Mouse (Mus musculus) MN1 (cell line): ENCODE results near the gene Cntn2.
"Not testable (repeated sequence)": the region's sequence is repeated elsewhere in the genome, so short reads cannot be mapped to it uniquely, and the experiment has no call there.

Experiments
- DNase-seq: peaks from one replicate; pipeline ENCODE4 v3.0.0-alpha.2; 2016; ENCODE audit warnings: low spot score

The Cntn2 gene

DNA sequence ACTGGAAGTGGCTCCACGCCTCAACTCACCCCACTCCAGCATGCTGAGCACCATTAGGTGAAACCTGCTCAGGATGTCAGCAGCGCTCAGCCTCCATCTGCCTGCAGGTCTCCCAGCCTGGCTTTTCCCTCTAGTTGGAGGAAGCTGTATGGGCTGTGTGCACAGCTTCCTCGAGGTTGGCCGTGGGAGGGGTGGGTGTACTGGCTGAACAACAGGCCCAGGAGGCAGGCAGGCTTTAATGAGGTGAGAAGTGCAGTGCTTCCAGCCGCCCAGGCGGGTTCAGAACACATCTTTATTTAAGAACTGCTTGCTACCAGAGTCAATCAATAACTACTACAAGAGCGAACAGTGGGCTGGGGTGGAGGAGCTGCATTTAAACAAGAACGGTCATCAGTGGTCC is 31.5 kb downstream of the Cntn2 start:
- DNase-seq = no peak

DNA sequence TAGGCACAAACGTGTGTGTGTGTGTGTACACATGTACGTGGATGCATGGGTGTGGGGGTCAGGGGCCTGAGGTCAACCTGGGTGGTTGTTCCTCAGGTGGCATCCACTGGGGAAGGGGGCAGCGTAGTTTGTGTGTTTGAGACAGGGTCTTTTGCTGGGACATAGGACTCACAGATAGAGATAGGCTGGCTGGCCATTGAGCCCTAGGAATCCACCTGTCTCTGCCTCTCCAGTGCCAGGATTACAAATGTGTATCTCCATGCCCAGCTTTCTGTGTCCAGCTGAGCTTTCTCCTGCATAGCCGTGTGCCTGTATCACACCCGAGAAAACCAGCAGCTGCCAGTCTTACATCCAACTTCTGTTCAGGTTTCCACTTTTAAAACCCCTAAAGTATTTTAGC is 33.3 kb downstream of the Cntn2 start:
- no peak for DNase-seq

DNA sequence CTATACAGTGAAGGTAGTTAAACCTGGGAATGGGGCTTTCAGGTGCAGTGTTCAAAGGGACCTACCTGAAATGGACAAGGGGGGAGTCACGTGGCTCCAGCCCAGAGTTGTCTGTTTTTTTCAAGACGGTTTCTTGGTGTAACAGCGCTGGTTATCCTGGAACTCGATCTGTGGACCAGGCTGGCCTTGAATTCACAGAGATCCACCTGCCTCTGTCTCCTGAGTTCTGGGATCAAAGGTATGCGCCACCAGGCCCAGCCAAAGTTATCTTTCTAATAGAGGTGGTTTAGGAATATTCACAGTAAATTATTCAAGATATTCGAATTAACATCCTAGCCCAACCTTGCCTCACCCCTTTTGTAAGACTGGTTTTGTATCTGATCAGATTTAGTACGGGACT is 36.4 kb downstream of the Cntn2 start:
- DNase-seq = no peak

DNA sequence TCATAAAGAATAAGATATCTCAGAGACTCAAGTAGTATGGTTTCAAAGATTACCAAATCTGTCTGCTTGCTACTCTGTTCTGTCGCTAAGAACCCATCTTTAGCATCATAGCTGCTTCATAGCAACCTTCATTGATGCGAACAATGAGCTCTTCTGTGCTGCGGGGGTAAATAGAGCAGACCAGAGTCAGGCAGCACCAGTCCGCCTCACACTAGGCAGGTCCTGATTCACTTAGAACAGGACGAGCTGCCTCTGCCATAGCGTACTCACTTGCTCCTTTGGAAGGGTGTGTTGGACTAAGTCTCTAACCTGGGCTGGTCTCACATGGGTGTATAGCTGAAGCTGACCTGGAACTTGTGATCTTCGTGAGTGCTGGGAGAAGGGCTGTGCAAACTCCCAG is 37.0 kb downstream of the Cntn2 start, which contains the start of gene Tmem81:
TSS of gene Tmem81 (plus strand) at position 173 of the 400 bp plus-strand sequence.
- no peak for DNase-seq

DNA sequence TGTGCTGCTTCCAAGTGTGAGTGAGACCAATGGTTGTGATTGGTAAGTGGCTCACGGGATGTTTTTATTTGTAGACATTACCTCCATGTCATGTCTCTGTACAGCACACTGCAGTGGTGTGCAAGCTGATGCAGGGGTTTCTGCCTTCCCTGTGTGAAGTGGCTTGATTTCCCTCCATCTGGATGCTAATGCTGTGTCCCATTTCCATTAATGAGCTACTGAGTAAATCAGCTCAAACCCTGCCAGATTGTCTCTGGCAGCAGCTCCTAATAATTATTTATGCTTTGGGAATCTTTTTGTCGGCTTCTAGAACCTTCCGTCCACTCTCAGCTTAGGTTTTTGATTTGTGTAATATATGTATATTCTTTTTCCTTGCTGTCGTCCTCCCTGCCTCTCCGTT is 37.9 kb downstream of the Cntn2 start:
- DNase-seq = no peak

DNA sequence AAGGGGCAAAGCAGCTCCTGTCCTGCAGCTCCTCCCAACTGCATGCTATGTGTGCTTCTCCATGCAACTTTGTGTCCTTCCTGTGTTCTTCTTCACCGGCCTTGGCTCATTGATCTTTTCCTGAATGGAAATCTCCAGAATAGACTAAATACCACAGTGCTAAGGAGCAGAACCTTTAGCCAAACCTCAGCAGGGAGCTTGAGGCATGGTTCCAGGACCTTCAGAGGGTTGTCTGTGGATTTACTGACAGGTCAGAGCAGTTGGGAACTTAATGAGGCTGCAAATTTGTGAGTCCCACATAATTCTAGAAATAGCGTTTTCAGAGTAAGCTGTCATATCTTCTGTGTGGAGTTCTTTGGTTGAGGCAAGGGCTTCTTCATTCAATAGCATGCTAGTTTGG is 42.5 kb downstream of the Cntn2 start:
- DNase-seq = no peak

DNA sequence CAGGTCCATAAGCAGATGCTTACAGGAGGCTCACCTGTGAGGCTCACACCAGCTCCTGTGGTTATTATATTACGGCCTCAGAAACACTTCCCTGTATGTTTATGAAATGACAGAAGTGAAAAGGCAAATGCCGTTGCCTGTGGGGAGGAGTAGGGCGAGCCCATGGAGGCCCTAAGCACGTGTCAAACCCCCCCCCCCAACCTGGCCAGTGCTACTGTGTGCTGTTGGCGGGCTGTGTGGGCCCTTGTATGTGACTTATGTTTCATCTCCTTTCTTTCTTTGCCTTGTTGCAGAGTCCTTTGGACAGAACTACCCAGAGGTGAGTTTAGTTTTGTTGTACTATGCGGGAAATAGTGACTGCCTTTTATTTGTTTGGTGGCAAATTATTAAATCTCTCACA is 59.3 kb downstream of the Cntn2 start:
- DNase-seq = no peak

DNA sequence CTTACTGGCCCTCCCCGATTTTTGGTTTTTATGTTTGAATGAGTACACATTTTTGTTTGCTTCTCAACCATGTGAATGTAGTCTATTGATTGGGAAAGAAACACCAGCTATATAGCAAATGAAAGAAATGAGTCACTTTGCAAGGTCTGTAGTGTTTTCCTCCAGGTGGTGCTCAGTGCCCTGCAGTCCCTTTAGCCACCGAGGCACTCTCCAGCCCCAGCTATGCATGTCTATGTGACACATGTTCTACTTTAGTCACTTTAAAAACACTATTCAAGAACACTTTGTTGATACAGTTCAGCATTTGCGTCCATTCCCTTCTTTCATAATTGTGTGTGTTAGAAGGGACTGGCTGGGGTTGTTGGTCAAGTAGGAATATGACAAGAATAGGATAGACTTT is 59.8 kb downstream of the Cntn2 start:
- DNase-seq = no peak

DNA sequence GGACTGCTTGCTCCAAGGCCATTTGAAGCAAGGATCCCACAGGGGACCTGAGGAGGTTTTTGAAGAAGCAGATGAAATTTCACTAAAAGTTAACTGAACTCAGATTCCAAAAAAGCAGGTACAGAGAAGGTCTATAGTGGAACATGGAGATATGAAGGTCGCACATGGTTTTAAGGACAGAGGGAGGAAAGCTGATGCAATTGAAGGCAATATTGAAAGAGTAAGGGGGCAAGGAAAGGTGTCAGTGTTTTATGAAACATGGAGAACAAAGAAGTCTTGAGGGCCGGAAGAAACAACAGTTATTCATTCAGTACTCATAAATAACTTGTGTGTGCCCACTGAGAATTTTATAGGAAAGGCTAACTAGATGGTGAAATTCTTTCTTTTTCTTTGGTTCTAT is 61.4 kb downstream of the Cntn2 start:
- peak; percentile 30 for DNase-seq

DNA sequence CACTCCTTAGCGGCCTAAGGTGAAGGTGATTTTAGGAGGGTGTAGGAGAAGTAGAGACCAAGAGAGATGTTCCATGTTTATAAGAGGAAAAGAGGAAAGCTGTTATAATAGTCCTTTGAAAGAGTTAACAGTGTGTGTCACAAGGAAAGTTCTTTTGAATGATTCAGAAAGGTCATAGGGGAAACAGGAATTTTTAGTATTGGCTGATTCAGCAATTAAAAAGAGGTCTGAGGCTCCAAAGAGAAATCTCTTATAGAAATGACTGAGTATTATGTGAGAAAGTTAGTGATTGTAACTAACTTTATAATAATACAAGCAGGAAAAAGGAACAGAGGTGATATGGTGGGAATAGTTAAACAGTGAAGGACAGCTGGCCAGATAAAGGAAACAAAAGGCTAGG is 63.6 kb downstream of the Cntn2 start:
- no peak for DNase-seq

DNA sequence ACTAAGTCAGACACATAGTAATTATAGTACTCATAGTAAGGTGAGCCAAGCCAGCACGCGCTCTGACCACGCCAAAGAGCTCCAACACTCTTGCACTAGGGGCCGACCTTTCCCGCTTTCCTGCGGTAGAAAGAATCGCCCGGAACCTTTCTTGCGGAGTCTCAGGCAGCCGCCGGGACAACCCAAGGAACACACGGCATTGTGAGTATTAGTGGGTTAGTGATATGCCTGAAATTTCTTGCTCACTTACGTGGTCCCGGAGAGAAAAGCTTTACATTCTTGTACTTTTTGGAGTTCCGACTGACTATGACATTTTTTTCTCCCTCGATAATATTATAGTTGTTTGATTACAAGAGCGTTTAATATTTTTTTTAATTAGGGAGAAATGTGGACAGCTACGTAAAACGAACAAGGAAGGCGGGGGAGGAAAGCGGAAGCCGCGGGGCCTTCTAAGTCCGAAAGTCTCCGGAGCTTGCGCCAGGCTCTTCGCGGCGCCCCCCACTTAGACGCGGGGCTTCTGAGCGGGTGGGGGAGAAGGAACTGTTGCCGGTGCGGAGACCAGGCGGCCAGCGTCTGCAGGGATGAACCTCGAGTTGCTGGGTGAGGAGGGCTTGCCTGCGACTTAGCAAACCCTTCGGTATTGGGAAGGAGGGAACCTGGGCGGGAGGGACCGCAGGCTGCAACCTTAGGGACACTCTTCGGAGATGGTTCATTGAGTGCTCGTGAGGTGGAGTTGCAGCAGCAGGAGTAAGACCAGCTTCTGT is 65.9 kb downstream of the Cntn2 start, which contains the start of gene Rbbp5:
TSS of gene Rbbp5 (plus strand) at position 438 of the 764 bp plus-strand sequence.
- peak; percentile 93 for DNase-seq

DNA sequence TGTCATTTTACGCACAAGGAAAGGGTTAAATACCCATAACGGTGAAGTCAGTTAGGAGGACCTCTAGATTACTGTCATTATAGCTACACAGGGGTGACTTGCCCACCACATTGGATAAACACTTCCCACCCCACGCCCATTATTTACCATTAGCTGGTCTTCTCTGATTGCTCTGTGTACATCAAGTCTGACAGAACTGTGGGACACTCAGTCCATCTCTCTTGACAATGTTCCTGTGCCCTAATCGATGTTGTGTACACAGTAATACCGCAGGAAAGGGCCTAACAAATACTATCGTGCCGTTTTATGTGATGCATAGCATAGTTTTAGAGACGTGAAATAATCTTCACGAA is 66.5 kb downstream of the Cntn2 start:
- no peak for DNase-seq

DNA sequence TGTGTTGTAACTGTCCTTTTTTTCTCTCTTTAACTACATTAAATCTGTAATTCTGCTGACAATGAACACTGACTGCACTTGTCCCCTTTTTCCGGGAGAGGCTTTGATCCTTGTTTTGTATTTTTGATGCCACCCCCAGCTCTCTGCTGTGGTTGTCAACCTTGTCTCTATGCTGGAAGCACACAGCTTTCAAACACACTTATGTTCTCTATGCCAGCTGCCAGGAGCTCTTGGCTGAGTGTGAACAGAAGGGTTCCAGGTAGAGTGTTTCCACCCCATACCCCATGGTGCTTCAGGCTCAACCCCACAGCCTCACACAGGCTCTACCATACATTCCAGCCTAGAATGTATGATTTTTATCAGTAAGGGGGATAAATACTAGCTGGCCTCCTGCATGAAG is 68.6 kb downstream of the Cntn2 start:
- DNase-seq = no peak

DNA sequence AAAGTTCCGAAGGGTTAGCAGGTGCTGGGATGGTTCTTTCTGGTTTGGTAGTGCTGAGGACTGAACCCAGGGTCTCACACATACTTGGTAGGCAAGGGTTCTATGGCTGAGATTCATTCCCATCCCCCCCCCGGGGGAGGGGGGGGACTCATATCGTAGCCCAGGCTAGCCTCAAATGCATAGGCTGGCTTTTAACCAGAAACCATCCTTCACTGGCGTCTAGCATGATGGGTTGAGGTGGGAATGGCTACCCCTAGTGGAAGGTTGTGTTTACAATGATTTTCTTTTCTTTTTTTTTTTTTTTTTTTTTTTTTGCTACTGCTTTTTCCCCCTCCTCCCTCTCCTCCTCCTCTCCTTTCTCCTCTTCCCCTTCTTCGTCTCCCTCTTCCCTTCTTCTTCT is 70.5 kb downstream of the Cntn2 start:
- no peak for DNase-seq

DNA sequence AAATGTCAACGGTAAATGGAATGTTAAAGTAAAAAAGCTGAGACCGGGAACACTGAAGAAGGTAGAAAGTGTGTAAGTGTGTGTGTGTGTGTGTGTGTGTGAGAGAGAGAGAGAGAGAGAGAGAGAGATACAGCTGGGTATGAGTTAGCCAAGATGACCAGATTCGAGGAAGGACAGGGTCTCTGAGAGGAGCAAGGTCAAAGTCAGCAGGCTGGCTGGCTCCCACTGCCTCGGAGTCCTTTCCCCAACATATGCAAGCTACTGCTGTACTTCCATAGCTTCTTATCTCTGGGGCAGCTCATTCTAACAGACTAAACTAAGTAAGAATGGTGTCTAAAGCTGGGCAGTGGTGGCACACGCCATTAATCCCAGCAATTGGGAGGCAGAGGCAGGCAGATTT is 71.6 kb downstream of the Cntn2 start:
- DNase-seq = no peak

DNA sequence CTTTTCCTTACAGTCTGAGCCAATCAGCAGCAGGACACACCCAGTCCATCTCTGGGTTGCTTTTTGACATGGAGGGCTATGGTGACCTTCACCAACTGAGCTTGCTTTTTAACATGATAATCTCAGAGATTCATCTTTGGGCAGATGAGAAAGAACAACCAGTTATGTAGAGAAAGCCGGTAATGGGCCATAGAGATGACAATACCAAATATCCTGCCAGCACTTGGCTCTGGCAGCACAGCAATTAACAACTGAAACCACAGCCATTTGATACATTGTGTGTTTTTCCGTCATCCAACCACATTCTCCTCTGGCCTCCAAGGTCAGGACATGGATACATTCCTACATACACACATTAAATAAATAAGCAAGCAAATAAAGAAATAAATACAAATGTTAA is 72.0 kb downstream of the Cntn2 start:
- no peak for DNase-seq

DNA sequence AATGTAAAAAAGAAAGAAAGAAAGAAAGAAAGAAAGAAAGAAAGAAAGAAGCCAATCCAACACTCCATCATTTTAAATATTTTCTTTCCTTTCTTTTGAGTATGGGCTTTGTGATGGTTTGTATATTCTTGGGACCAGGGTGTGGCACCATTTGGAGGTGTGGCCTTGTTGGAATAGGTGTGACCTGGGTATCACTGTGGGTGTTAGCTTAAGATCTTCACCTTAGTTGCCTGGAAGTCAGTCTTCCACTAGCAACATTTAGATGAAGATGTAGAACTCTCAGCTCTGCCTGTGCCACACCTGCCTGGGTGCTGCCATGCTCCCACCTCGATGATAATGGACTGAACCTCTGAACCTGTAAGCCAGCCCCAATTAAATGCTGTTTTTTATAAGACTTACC is 73.0 kb downstream of the Cntn2 start:
- DNase-seq = not testable (repeated sequence)

DNA sequence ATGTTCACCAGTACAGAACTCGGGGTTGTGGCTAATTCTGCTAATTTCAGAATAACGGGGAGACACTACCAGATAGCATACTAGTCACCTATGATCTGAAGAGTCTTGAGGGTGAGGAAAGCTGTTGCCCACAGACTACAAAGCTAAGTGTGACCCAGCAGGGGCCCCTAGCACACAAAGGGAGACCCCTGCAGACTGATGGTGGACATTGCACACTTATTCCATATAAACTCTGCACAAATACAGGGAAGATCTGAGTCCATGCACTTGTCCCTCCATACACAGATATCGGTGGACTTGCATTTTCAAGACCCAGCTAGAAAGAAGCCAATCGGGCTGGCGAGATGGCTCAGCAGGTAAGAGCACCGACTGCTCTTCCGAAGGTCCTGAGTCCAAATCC is 73.5 kb downstream of the Cntn2 start:
- DNase-seq = no peak

DNA sequence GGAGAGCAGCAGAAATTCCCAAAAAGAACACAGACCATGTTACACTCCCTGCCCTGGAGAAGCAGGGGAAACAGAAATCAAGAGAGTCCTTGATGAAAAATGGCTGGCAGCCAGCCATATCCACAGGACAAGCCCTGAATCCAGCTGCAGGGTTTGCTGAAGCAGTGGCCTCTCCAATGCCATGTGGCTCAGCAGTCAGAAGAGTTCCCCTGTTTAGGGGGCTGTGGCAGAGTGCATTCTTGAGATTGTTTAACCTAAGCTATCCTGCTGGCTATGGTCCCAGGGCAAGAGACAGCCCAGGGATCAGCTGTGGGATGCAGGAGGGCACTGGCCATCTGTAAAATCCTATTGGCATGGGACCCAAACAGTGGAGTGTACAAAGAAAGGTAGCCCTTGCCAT is 74.1 kb downstream of the Cntn2 start:
- peak; percentile 43 for DNase-seq

DNA sequence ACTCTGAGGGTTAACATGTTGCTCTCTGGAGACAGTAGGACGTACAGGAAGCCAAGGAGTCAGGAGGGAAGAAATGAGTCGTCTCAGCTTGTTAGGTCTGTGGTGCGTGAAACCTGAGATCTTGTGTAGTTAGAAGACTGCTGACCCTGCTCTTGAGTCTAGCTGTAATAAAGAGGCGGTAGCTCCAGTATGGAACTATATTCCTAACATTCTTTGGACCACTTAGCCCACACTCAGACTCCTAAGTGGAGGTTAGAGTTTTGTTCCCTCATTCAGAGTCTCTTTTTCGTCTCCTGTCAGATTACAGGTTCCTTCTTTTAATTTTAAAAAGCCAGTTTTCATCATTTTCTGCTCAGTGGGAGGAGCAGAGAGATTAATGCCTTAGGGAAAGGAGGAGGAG is 78.4 kb downstream of the Cntn2 start:
- DNase-seq = no peak
